Mouse (Mus musculus): ENCODE data around the gene Fes.
"Not testable (repeated sequence)": the region's sequence is repeated elsewhere in the genome, so short reads cannot be mapped to it uniquely, and the experiment has no call there.

Gene Fes

GRCm38 (mm10) chr7:80405188-80405695 is 17.5 kb upstream of the Fes start, which contains the start of gene Furin:
TSS of gene Furin (minus strand) at chr7:80405436.
- no peak for DNase-seq (ENCODE audit: low read depth, low spot score)

GRCm38 (mm10) chr7:80404101-80404894 is 16.6 kb upstream of the Fes start:
- no peak for DNase-seq (ENCODE audit: low read depth, low spot score)

GRCm38 (mm10) chr7:80403551-80403950 is 15.8 kb upstream of the Fes start:
- peak; percentile 51 for DNase-seq (ENCODE audit: low read depth, low spot score)

- DNase-seq (ENCODE audit: low read depth, low spot score) = no peak
Observed at GRCm38 (mm10) chr7:80402651-80403321, 15.0 kb upstream of the Fes start.

- DNase-seq (ENCODE audit: low read depth, low spot score) = no peak
Observed at GRCm38 (mm10) chr7:80401860-80402641, 14.3 kb upstream of the Fes start.

- DNase-seq (ENCODE audit: low read depth, low spot score) = no peak
Observed at GRCm38 (mm10) chr7:80401041-80401859, 13.5 kb upstream of the Fes start.

- DNase-seq (ENCODE audit: low read depth, low spot score) = no peak
Observed at GRCm38 (mm10) chr7:80400571-80400970, 12.8 kb upstream of the Fes start.

GRCm38 (mm10) chr7:80400099-80400498 is 12.4 kb upstream of the Fes start:
- no peak for DNase-seq (ENCODE audit: low read depth, low spot score)

- DNase-seq (ENCODE audit: low read depth, low spot score) = no peak
Observed at GRCm38 (mm10) chr7:80398654-80399444, 11.1 kb upstream of the Fes start.

- no peak for DNase-seq (ENCODE audit: low read depth, low spot score)
Observed at GRCm38 (mm10) chr7:80397986-80398385, 10.2 kb upstream of the Fes start.

GRCm38 (mm10) chr7:80396427-80396826 is 8.7 kb upstream of the Fes start:
- DNase-seq (ENCODE audit: low read depth, low spot score) = not testable (repeated sequence)

GRCm38 (mm10) chr7:80394600-80394999 is 6.9 kb upstream of the Fes start:
- DNase-seq (ENCODE audit: low read depth, low spot score) = no peak

- DNase-seq (ENCODE audit: low read depth, low spot score) = no peak
Observed at GRCm38 (mm10) chr7:80392119-80392518, 4.4 kb upstream of the Fes start.

GRCm38 (mm10) chr7:80387033-80387632 is 613 bp downstream of the Fes start:
- DNase-seq (ENCODE audit: low read depth, low spot score) = no peak

- peak; percentile 58 for DNase-seq (ENCODE audit: low read depth, low spot score)
Observed at GRCm38 (mm10) chr7:80386235-80386930, 1.4 kb downstream of the Fes start.

GRCm38 (mm10) chr7:80382919-80383318 is 4.8 kb downstream of the Fes start:
- DNase-seq (ENCODE audit: low read depth, low spot score) = no peak

- DNase-seq (ENCODE audit: low read depth, low spot score) = no peak
Observed at GRCm38 (mm10) chr7:80379531-80379930, 8.2 kb downstream of the Fes start.

GRCm38 (mm10) chr7:80377471-80377870 is 10.3 kb downstream of the Fes start:
- DNase-seq (ENCODE audit: low read depth, low spot score) = no peak

- no peak for DNase-seq (ENCODE audit: low read depth, low spot score)
Observed at GRCm38 (mm10) chr7:80376192-80376591, 11.6 kb downstream of the Fes start.

All from brain, embryonic 18.5 days (tissue).